Mouse (Mus musculus) CH12.LX (cell line): ENCODE data around the gene Gna14. TPM values are rescaled to one million over a fixed set of nuclear protein-coding genes. Genes with fewer than 3 reads are reported as not detected.

Source experiments
- DNase-seq: peaks from one replicate; pipeline ENCODE4 v3.0.0-alpha.2; 2013; ENCODE audit errors: extremely low read depth
- H3K27ac ChIP-seq: 2 replicates; pipeline ENCODE4 v1.5.1; 2012; ENCODE audit warnings: low read depth, mild to moderate bottlenecking, control low read depth, moderate library complexity; ENCODE audit not compliant: insufficient read depth
- H3K27me3 ChIP-seq: replicated peaks from 2 replicates; pipeline ENCODE3; 2012; ENCODE audit warnings: inconsistent platforms
- H3K36me3 ChIP-seq, 2 experiments: replicated peaks in 1 of 2; 2 replicates each; pipeline versions ENCODE3 to v1.6.1; 2012; ENCODE audit warnings: inconsistent platforms in 1 of 2, low read length in 1 of 2, mild to moderate bottlenecking in 1 of 2, mixed read lengths in 1 of 2, moderate library complexity in 1 of 2; ENCODE audit not compliant: control insufficient read depth in 1 of 2, insufficient read depth in 1 of 2
- H3K4me1 ChIP-seq, 2 experiments: 2 replicates each; pipeline ENCODE4 v1.6.1; 2012; ENCODE audit warnings: inconsistent platforms in 1 of 2, moderate library complexity in 1 of 2; ENCODE audit not compliant: insufficient read depth in 2 of 2, control insufficient read depth in 1 of 2
- H3K4me2 ChIP-seq: 2 replicates; pipeline ENCODE4 v1.6.1; 2012; ENCODE audit warnings: low read depth, mild to moderate bottlenecking, control low read depth; ENCODE audit not compliant: poor library complexity, insufficient read depth, severe bottlenecking
- H3K4me3 ChIP-seq, 3 experiments: fragments of 150-350 bp in 1 of 3; sonication (generic) in 1 of 3; replicated peaks in 1 of 3; 2 replicates each; pipeline versions ENCODE3 to v1.5.1; 2011 to 2012; ENCODE audit warnings: low read depth in 2 of 3, low read length in 2 of 3, mild to moderate bottlenecking in 2 of 3, moderate library complexity in 2 of 3, control low read depth in 1 of 3, improper control_type of control experiment in 1 of 3, inconsistent platforms in 1 of 3, mixed read lengths in 1 of 3; ENCODE audit not compliant: poor library complexity in 1 of 3
- H3K79me2 ChIP-seq: replicated peaks from 2 replicates; pipeline ENCODE4 v1.6.1; 2012; ENCODE audit warnings: mild to moderate bottlenecking, moderate library complexity; ENCODE audit not compliant: control insufficient read depth, poor library complexity, insufficient read depth, severe bottlenecking; ENCODE audit errors: extremely low read depth
- H3K9ac ChIP-seq: 2 replicates; pipeline ENCODE4 v1.6.1; 2012; ENCODE audit warnings: low read depth, mild to moderate bottlenecking, control low read depth, moderate library complexity; ENCODE audit not compliant: insufficient read depth
- H3K9me3 ChIP-seq: replicated peaks from 2 replicates; pipeline ENCODE3; 2012; ENCODE audit warnings: low read length, inconsistent platforms, mixed read lengths
- BHLHE40 ChIP-seq: IDR thresholded peaks from 2 replicates; pipeline ENCODE4 v1.6.1; 2011; ENCODE audit warnings: mild to moderate bottlenecking, low read depth, low read length, improper control_type of control experiment
- CHD1 ChIP-seq: IDR thresholded peaks from 2 replicates; pipeline ENCODE4 v1.6.1; 2012; ENCODE audit warnings: low read depth, low read length, improper control_type of control experiment, inconsistent platforms
- CTCF ChIP-seq, 2 experiments: IDR thresholded peaks in 1 of 2; conservative IDR thresholded peaks in 1 of 2; 2 replicates each; pipeline ENCODE4 v1.5.1; 2011 to 2012; ENCODE audit warnings: low read depth in 2 of 2, low read length in 2 of 2, improper control_type of control experiment in 1 of 2, inconsistent platforms in 1 of 2, mild to moderate bottlenecking in 1 of 2, moderate library complexity in 1 of 2
- EP300 ChIP-seq: IDR thresholded peaks from 2 replicates; pipeline ENCODE4 v1.6.1; 2011; ENCODE audit warnings: low read length, improper control_type of control experiment
- ETS1 ChIP-seq: conservative IDR thresholded peaks from 2 replicates; pipeline ENCODE4 v1.6.1; 2012; ENCODE audit warnings: low read depth, mild to moderate bottlenecking, inconsistent platforms, low read length, improper control_type of control experiment, moderate library complexity
- GABPA ChIP-seq: IDR thresholded peaks from 2 replicates; pipeline ENCODE4 v1.6.1; 2012; ENCODE audit warnings: low read depth, low read length, improper control_type of control experiment, inconsistent platforms; ENCODE audit not compliant: insufficient replicate concordance
- HCFC1 ChIP-seq: IDR thresholded peaks from 2 replicates; pipeline ENCODE4 v1.6.1; 2012; ENCODE audit warnings: low read depth, mild to moderate bottlenecking, inconsistent platforms, low read length, improper control_type of control experiment
- IRF4 ChIP-seq: IDR thresholded peaks from 2 replicates; pipeline ENCODE4 v1.6.1; 2014; ENCODE audit warnings: low read depth, mild to moderate bottlenecking, inconsistent platforms, low read length, improper control_type of control experiment
- JUN ChIP-seq: IDR thresholded peaks from 2 replicates; pipeline ENCODE4 v1.6.1; 2011; ENCODE audit warnings: low read depth, mild to moderate bottlenecking, low read length, improper control_type of control experiment, moderate library complexity; ENCODE audit not compliant: insufficient read depth
- JUND ChIP-seq: conservative IDR thresholded peaks from 2 replicates; pipeline ENCODE4 v1.6.1; 2011; ENCODE audit warnings: low read depth, low read length, improper control_type of control experiment
- MAFK ChIP-seq: IDR thresholded peaks from 2 replicates; pipeline ENCODE4 v1.6.1; 2011; ENCODE audit warnings: low read length, improper control_type of control experiment; ENCODE audit not compliant: insufficient replicate concordance
- MAZ ChIP-seq: IDR thresholded peaks from 2 replicates; pipeline ENCODE4 v1.6.1; 2012; ENCODE audit warnings: low read depth, mild to moderate bottlenecking, inconsistent platforms, low read length, improper control_type of control experiment, moderate library complexity
- MXI1 ChIP-seq: IDR thresholded peaks from 2 replicates; pipeline ENCODE4 v1.6.1; 2011; ENCODE audit warnings: mild to moderate bottlenecking, low read depth, low read length, improper control_type of control experiment
- NELFE ChIP-seq: IDR thresholded peaks from 2 replicates; pipeline ENCODE4 v1.6.1; 2011; ENCODE audit warnings: low read depth, low read length, improper control_type of control experiment
- NRF1 ChIP-seq: IDR thresholded peaks from 2 replicates; pipeline ENCODE4 v1.6.1; 2014; ENCODE audit warnings: low read depth, mild to moderate bottlenecking, inconsistent platforms, low read length, improper control_type of control experiment, moderate library complexity
- PAX5 ChIP-seq: IDR thresholded peaks from 2 replicates; pipeline ENCODE4 v1.6.1; 2012; ENCODE audit warnings: low read length, inconsistent platforms, mixed read lengths
- POLR2A ChIP-seq: IDR thresholded peaks from 2 replicates; pipeline ENCODE4 v1.6.1; 2011; ENCODE audit warnings: low read depth, mild to moderate bottlenecking, improper control_type of control experiment, low read length
- RAD21 ChIP-seq: IDR thresholded peaks from 2 replicates; pipeline ENCODE4 v1.6.1; 2011; ENCODE audit warnings: low read depth, mild to moderate bottlenecking, low read length, improper control_type of control experiment, moderate library complexity
- RCOR1 ChIP-seq: conservative IDR thresholded peaks from 2 replicates; pipeline ENCODE4 v1.6.1; 2012; ENCODE audit warnings: low read depth, mild to moderate bottlenecking, inconsistent platforms, low read length, improper control_type of control experiment
- SIN3A ChIP-seq: IDR thresholded peaks from 2 replicates; pipeline ENCODE4 v1.6.1; 2012; ENCODE audit warnings: low read length, improper control_type of control experiment, inconsistent platforms
- SMC3 ChIP-seq: IDR thresholded peaks from 2 replicates; pipeline ENCODE4 v1.6.1; 2011; ENCODE audit warnings: low read depth, low read length, improper control_type of control experiment
- TCF12 ChIP-seq: IDR thresholded peaks from 2 replicates; pipeline ENCODE4 v1.6.1; 2014; ENCODE audit warnings: low read depth, mild to moderate bottlenecking, inconsistent platforms, low read length, improper control_type of control experiment
- UBTF ChIP-seq: IDR thresholded peaks from 2 replicates; pipeline ENCODE4 v1.6.1; 2012; ENCODE audit warnings: low read depth, mild to moderate bottlenecking, inconsistent platforms, low read length, improper control_type of control experiment, moderate library complexity
- USF2 ChIP-seq: conservative IDR thresholded peaks from 2 replicates; pipeline ENCODE4 v1.6.1; 2011; ENCODE audit warnings: low read depth, low read length, improper control_type of control experiment
- ZC3H11A ChIP-seq: IDR thresholded peaks from 2 replicates; pipeline ENCODE4 v1.6.1; 2012; ENCODE audit warnings: low read depth, mild to moderate bottlenecking, inconsistent platforms, low read length, improper control_type of control experiment
- ZKSCAN1 ChIP-seq: IDR thresholded peaks from 2 replicates; pipeline ENCODE4 v1.6.1; 2012; ENCODE audit warnings: low read depth, inconsistent platforms, low read length, improper control_type of control experiment, borderline replicate concordance
- ZMIZ1 ChIP-seq: IDR thresholded peaks from 2 replicates; pipeline ENCODE4 v1.6.1; 2012; ENCODE audit warnings: low read depth, mild to moderate bottlenecking, inconsistent platforms, low read length, improper control_type of control experiment
- ZNF384 ChIP-seq: IDR thresholded peaks from 2 replicates; pipeline ENCODE4 v1.6.1; 2012; ENCODE audit warnings: low read depth, low read length, improper control_type of control experiment, inconsistent platforms
- dilution Hi-C: fragments of 300-500 bp; cut with MboI; formaldehyde crosslinking; loops from 2 replicates; pipeline ENCODE4 v1.14.3; 2020; ENCODE audit warnings: low sequenced_read_pairs; ENCODE audit not compliant: extremely low pct_unique_long_range_greater_than_20kb, extremely low pct_ligation_motif_present
- in situ Hi-C: fragments of 300-500 bp; cut with MboI; formaldehyde crosslinking; loops from 3 replicates; pipeline ENCODE4 v1.14.3; 2019; ENCODE audit warnings: low sequenced_read_pairs, low pct_ligation_motif_present, low pct_unique_long_range_greater_than_20kb, mixed read lengths
- polyA plus RNA-seq: library from polyadenylated mRNA; unstranded; fragments of >175 nt; gene quantifications from 2 replicates; pipeline ENCODE4 v1.2.1, GENCODE M21; 2012; ENCODE audit warnings: low read depth; ENCODE audit not compliant: insufficient read length
- total RNA-seq, 2 experiments: library from RNA; depleted of rRNA; stranded (reverse); fragments of 300-350 nt in 1 of 2; fragments of >200 nt in 1 of 2; gene quantifications; 2 replicates each; pipeline ENCODE4 v1.2.3; 2012 to 2014

Gene Gna14
- total and polyA plus RNA-seq, 3 experiments, result 0.08 TPM; not detected in 2

DNA sequence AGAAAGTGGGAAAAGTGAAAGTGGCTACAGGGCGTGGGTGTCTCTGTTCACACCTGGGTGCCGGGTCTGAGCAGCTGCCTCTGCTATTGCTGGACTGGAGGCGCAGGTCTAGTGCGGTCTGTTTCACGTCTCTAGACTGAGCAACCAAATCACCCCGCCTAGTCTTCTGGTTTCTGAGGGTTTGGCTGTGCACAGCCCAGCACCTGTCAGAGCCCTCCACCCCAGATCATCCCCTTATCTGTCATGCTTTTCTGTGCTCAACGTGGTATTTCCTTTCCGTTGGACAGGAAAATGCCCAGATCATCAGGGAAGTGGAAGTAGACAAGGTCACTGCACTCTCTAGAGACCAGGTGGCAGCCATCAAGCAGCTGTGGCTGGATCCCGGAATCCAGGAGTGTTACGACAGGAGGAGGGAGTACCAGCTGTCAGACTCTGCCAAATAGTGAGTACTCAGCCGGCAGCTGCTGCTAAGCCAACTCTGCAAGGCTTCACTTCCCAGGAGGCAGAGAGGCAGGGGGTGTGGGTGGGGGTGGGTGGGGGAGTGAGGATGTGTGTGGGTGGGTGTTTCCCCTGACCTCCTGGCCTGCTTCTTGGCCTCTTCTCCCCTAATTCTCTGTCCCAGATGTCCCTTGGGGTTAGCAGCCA lies 163.2 kb downstream of the Gna14 start:
- peaks cover 7 to 29% of the 10 kb centered on the region in 2 experiments for H3K4me1 ChIP-seq
- peak overlapping the region in 1 of 3 experiments; percentile 53 for H3K4me3 ChIP-seq
- no peak for TF ChIP-seq ETS1
- no peak for TF ChIP-seq SIN3A
- no peak for TF ChIP-seq RAD21
- TF ChIP-seq POLR2A, result no peak
- no peak for TF ChIP-seq IRF4
- no peak for TF ChIP-seq ZKSCAN1
- no peak for TF ChIP-seq EP300
- no peak for TF ChIP-seq PAX5
- TF ChIP-seq TCF12, result no peak
- TF ChIP-seq NELFE, result no peak
- TF ChIP-seq USF2, result no peak
- no peaks in the 10 kb centered on the region for H3K9me3 ChIP-seq
- H3K27me3 ChIP-seq, result no peaks in the 10 kb centered on the region
- H3K4me2 ChIP-seq, result peak overlapping the region; percentile 92
- no peaks in the 10 kb centered on the region for H3K79me2 ChIP-seq
- in situ Hi-C loops, result loop anchor here (10.0 to 25.0 kb wide), 2 partner anchors 176 to 536 kb away; no protein-coding TSS in a partner anchor
- H3K9ac ChIP-seq, result no peak overlapping the region; the same call in 1 of the 2 replicates
- no peak overlapping the region for H3K27ac ChIP-seq
- H3K36me3 ChIP-seq, result no peaks in the 10 kb centered on the region
- dilution Hi-C loops, result no loop called here
- DNase-seq, result peak; percentile 21

DNA sequence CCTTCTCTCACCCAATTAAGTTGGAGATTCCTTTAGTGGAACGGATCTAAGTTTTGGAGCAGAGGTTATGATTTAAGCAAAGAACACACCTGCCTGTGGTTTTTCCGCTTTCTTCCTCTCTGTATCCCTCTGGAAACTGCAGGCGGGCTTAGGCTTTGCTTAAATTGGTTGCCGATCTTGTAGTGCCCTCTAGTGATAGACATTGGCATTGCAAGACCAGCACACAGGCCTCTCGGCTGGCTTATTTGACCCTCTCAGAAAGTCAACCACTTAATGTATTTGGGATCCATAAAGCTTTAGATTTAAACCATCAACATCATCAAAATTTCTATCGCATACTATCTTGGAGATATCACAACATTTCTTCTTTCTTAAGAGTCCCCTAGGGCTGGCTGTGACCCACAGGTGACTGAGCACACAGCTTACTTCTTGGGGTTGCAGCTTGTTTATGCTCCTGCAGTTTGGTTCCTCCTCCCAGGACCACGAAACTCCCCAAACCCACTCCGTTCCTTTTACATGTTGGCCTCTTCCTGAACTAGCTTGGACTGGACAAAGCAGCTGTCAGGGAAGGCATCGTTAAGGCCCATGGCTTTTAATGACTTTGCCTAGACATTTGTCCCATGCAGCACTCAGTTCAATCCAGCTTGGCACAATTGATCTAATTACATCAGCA lies 163.9 kb downstream of the Gna14 start:
- no peak overlapping the region for H3K4me3 ChIP-seq
- H3K79me2 ChIP-seq, result no peaks in the 10 kb centered on the region
- in situ Hi-C loops (loop anchor here (10.0 to 25.0 kb wide), 2 partner anchors 175 to 537 kb away; no protein-coding TSS in a partner anchor), dilution Hi-C loops (no loop called here)
- H3K9me3 ChIP-seq, result no peaks in the 10 kb centered on the region
- no peaks in the 10 kb centered on the region for H3K36me3 ChIP-seq
- peaks cover 7 to 29% of the 10 kb centered on the region in 2 experiments for H3K4me1 ChIP-seq
- peak overlapping the region; percentile 92 for H3K4me2 ChIP-seq
- DNase-seq, result peak; percentile 76
- H3K27me3 ChIP-seq, result no peaks in the 10 kb centered on the region
- TF ChIP-seq MXI1 (no peak), BHLHE40 (no peak), JUN (no peak), SIN3A (no peak), ZNF384 (no peak), JUND (no peak), MAFK (no peak), HCFC1 (no peak), RCOR1 (no peak), MAZ (no peak), RAD21 (peak; percentile 95), GABPA (no peak), CTCF (conservative IDR thresholded peaks at IDR 0.05 in 1 of 2, IDR thresholded peaks at IDR 0.05 in 1 of 2; ENCODE audit: low read depth in 2 of 2, low read length in 2 of 2) (peak; percentile 91 to 99), UBTF (no peak), ZKSCAN1 (no peak), CHD1 (no peak), NRF1 (no peak), TCF12 (no peak), IRF4 (no peak), ZC3H11A (peak; percentile 21; the same call in 1 of the 2 replicates), NELFE (no peak), SMC3 (peak; percentile 62), ZMIZ1 (no peak), POLR2A (no peak)
- TF ChIP-seq, all 38 proteins: peak for 4
- no peak overlapping the region for H3K27ac ChIP-seq
- H3K9ac ChIP-seq, result no peak overlapping the region; the same call in 1 of the 2 replicates
